Mouse (Mus musculus): ENCODE measurements at regions not wholly inside any gene's neighbourhood (a gene's known extent, or its start where the extent isn't known, plus 50 kb on each side); places are given as distances from the start of the nearest gene placed in this dataset.

DNA sequence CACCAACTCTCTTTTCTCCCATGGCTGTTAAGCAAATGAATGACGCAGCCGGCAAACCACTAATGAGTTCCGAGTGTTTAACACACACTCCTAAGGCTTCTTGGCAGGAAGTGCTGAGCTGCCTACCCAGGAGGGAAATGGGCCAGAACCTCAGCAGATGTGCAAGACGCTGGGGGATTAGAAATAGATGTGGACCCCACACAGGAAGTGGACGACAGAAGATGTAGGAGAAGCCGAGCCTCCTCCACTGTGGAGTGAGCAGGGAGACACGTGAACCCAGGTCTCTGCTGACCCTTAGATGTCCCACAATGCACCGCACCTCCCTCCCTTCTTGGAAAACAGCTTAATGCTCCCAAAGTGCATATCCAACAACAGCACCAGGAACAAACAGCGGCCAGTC, 94.8 kb upstream of the Hs6st1 start:
- no peak for TF ChIP-seq POLR2A (IDR thresholded peaks at IDR 0.05; ENCODE audit: insufficient read depth, low read depth, low read length)
- no peak for TF ChIP-seq CTCF (IDR thresholded peaks at IDR 0.05; ENCODE audit: insufficient read depth, low read depth, low read length)

All from olfactory bulb, adult 2 months (tissue).